Mouse (Mus musculus) embryonic stem cell, embryonic (primary cell): ENCODE measurements around the gene Aspg.

Source experiments
- CTCF ChIA-PET, 4 experiments: fragments of 300-600 bp in 2 of 4; fragments of 350-600 bp in 2 of 4; sonication (Branson Sonifier 250); formaldehyde crosslinking; loops; one replicate each; lab custom pipeline; 2022; ENCODE audit warnings: inconsistent platforms in 2 of 4; lab: Charles Lee
- POLR2A ChIA-PET, 4 experiments: fragments of 300-600 bp in 2 of 4; fragments of 350-600 bp in 2 of 4; sonication (Branson Sonifier 250); formaldehyde crosslinking; loops; one replicate each; lab custom pipeline; 2022; ENCODE audit warnings: antibody characterized with exemption in 4 of 4, inconsistent platforms in 1 of 4; lab: Charles Lee

The Aspg gene

GRCm38 (mm10) chr12:112140231-112140630, 33.8 kb downstream of the Aspg start:
- ChIA-PET CTCF (interaction anchor here in 3 of 4 experiments (0.9 to 1.3 kb wide), 6 partner anchors 13 to 581 kb away, joined by 3 to 13 read pairs (median 5); no protein-coding TSS in a partner anchor), POLR2A (interaction anchor here in 1 of 4 experiments (0.6 to 1.0 kb wide), 2 partner anchors 27 to 100 kb away, joined by 3 read pairs; no protein-coding TSS in a partner anchor)

- ChIA-PET POLR2A (interaction anchor here in 1 of 4 experiments (0.6 to 1.0 kb wide), 2 partner anchors 27 to 99 kb away, joined by 3 read pairs; no protein-coding TSS in a partner anchor), CTCF (interaction anchor here in 3 of 4 experiments (0.5 to 1.3 kb wide), 11 partner anchors 8 to 580 kb away, joined by 3 to 13 read pairs (median 4); no protein-coding TSS in a partner anchor)
Measured at GRCm38 (mm10) chr12:112140745-112141144, 34.3 kb downstream of the Aspg start.

DNA sequence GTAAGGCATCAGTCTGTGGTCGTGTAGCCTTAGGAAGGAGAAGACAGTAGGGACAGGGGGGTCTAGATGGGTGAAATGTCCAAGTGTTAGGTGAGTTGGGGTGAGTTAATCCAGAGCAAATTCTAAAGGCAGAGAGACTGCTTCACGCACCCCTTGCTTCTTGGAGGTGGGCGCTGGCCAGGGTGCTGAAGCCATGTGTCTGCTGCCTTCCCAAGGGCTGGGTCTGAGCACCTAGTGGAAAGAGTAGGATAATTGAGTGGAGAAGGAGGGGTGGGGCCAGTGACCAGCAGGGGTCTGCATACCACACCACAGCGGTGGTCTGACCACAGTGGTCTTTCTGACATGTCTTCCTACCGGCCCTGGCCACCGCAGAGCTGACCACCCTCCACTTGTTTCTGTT, 34.8 kb downstream of the Aspg start:
- CTCF ChIA-PET, result interaction anchor here in 3 of 4 experiments (0.6 to 1.3 kb wide), 9 partner anchors 9 to 580 kb away, joined by 3 to 13 read pairs (median 4); no protein-coding TSS in a partner anchor
- POLR2A ChIA-PET, result interaction anchor here in 2 of 4 experiments (0.6 to 1.0 kb wide), 2 partner anchors 99 to 1235 kb away, joined by 3 read pairs; no protein-coding TSS in a partner anchor

- CTCF ChIA-PET, result interaction anchor here in 3 of 4 experiments (0.6 to 3.0 kb wide), 13 partner anchors 16 to 475 kb away, joined by 3 to 32 read pairs (median 3); no protein-coding TSS in a partner anchor
- POLR2A ChIA-PET, result interaction anchor here in 1 of 4 experiments (0.7 kb wide), 1 partner anchor 16 kb away, joined by 3 read pairs; no protein-coding TSS in a partner anchor
Measured at GRCm38 (mm10) chr12:112143116-112143832, 36.8 kb downstream of the Aspg start.

- POLR2A ChIA-PET, result interaction anchor here in 2 of 4 experiments (1.5 to 2.8 kb wide), 3 partner anchors 19 to 400 kb away, joined by 4 to 23 read pairs (median 12); no protein-coding TSS in a partner anchor
Measured at GRCm38 (mm10) chr12:112143833-112144201, 37.3 kb downstream of the Aspg start.

GRCm38 (mm10) chr12:112144377-112145115, 38.1 kb downstream of the Aspg start:
- CTCF ChIA-PET, result interaction anchor here (0.5 to 3.2 kb wide), 80 partner anchors 8 to 603 kb away, joined by 3 to 32 read pairs (median 4); partner anchors contain the start of genes Adssl1 (in 2 of the 4) and Aspg (in 1 of the 4)

More at GRCm38 (mm10) chr12:112143833-112144201, 37.3 kb downstream of the Aspg start:
- CTCF ChIA-PET, result interaction anchor here (1.0 to 3.0 kb wide), 11 partner anchors 11 to 474 kb away, joined by 3 to 32 read pairs (median 4); no protein-coding TSS in a partner anchor

GRCm38 (mm10) chr12:112145211-112145874, 38.9 kb downstream of the Aspg start:
- ChIA-PET POLR2A (interaction anchor here in 3 of 4 experiments (0.6 to 2.8 kb wide), 21 partner anchors 10 to 499 kb away, joined by 3 to 23 read pairs (median 4); partner anchors contain the start of gene Siva1 (in 1 of the 3)), CTCF (interaction anchor here (0.5 to 3.2 kb wide), 120 partner anchors 9 to 842 kb away, joined by 3 to 32 read pairs (median 4); partner anchors contain the start of genes Adssl1 (in 2 of the 4), Aspg (in 1 of the 4), Siva1 (in 1 of the 4) and Xrcc3 (in 1 of the 4))

More at GRCm38 (mm10) chr12:112144377-112145115, 38.1 kb downstream of the Aspg start:
- POLR2A ChIA-PET, result interaction anchor here in 2 of 4 experiments (0.7 to 2.8 kb wide), 11 partner anchors 10 to 443 kb away, joined by 3 to 23 read pairs (median 4); no protein-coding TSS in a partner anchor

DNA sequence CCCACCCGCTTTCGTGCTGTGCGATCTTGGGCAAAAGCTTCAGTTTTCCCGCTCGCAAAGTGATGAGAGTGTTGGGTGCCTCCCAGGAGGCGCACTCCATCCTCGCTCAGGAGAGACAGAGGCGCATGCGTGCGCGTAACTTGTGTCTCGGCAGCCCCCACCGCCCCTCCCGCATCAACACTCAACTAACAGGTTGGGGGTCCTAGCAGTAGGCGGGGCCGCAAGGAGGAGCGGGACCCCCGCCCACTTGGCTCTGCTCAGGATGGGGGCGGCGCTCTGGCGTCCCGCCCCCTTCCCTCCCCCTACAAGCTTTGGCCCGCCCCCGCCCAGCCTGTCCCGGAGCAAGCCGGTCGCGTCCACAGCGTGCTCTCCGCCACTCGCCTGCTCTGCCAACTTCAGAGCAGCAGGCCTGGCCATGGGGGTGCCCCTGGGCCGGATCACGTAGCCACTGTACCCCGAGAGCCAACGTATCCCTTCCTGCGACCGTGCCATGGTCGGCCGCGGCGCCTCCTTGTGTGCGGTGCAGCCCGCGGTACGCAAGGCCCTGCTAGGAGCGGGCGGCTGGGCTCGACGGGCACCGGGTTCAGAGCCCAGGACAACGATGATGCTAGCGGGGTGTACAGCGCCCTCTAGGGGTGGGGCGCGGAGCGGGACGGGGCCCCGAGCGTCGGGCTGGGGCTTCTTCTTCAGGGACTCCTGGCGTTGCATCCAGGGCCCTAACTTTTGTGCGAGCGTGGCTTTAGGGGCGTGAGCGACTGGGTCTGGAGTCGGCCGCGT, 39.6 kb downstream of the Aspg start, which contains the start of gene Kif26a:
Gene Kif26a, plus strand, starts transcription at position 334 of the 777 bp plus-strand sequence.
- ChIA-PET CTCF (interaction anchor here (0.5 to 3.2 kb wide), 120 partner anchors 8 to 1087 kb away, joined by 3 to 32 read pairs (median 4); partner anchors contain the start of genes Adssl1 (in 2 of the 4), Aspg (in 1 of the 4), Siva1 (in 1 of the 4) and Xrcc3 (in 1 of the 4)), POLR2A (interaction anchor here in 3 of 4 experiments (0.5 to 2.8 kb wide), 24 partner anchors 9 to 498 kb away, joined by 3 to 23 read pairs (median 4); partner anchors contain the start of gene Siva1 (in 1 of the 3))

DNA sequence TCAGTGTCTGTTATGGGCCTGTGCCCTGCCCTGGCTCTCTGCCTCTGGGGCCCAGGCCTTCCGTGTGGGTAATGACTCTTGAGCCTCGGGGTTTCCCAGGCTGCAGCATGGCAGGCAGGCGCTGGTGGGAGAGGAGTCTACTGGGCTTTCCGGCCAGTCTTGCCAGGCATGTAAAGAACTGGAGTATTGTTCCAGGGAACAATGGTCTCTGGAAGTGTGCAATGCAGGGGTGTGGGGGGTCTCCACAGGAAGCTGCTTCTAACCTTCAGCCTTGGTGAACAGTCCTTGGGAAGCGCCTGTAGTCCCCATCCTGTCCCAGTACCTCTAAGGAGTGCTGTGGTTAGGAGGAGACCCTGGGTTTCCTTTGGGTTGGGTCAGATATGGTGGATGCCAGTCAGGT, 40.9 kb downstream of the Aspg start:
- ChIA-PET POLR2A (interaction anchor here in 2 of 4 experiments (1.3 to 2.0 kb wide), 4 partner anchors 17 to 409 kb away, joined by 3 to 8 read pairs (median 3); no protein-coding TSS in a partner anchor), CTCF (interaction anchor here in 2 of 4 experiments (0.6 to 3.2 kb wide), 2 partner anchors 17 to 68 kb away, joined by 3 to 14 read pairs; no protein-coding TSS in a partner anchor)

DNA sequence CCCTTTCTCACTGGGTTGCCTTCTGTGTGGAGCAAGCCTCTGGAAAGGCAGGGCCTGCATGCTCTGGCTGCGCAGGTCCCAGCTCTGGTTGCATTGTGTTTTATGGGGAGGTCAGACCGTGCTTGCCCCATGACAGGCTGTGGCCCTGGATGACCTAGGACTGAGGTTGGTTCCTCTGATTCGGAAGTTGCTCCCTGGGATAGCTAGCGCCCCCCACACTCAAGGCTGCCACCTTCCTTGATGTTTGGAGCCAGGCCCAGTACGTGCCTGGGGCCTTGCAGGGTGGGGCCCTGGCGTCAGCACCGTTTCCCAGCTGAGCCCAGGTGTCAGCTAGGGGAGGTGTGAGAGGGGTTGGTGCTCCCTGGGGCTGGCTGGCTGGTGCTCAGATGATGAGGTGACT, 43.5 kb downstream of the Aspg start:
- POLR2A ChIA-PET, result interaction anchor here in 1 of 4 experiments (1.0 kb wide), 1 partner anchor 14 kb away, joined by 4 read pairs; no protein-coding TSS in a partner anchor
- CTCF ChIA-PET, result interaction anchor here in 1 of 4 experiments (1.6 kb wide), 1 partner anchor 15 kb away, joined by 4 read pairs; no protein-coding TSS in a partner anchor

DNA sequence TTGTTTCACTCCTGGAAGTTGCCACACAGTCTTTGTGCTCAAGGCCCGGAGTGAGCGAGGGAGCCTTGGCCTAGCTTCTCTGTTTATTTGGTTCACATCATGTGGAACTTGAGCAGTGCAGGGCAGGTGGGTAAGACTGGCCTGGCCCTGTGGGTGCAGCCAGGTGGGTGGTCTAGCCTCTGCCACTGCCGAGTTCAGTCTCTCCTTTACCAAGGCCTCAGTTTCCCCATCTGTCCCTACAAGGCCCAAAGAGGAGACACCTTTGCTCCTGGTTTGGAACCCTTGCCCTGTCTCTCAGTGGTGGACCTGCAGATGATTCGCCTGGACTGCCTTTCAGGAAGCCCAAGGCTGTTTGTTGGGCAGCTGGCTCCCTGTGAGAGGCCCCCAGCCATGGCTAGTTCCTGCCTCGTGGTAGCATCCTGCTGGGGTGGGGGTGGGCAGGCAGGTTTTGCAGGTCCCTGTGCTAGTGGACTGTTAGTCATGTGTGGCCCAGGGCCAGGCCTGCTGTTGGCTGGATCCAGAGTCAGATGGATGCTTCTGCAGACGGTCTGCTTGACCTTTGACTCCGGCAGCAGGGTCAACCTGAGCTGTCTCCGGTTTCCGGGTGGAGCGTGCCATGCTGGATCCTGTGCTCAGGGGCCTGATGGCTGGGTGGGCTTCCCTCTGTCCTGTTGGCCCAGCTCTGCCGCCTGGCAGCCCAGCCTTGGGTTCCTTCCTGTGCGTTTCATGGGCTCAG, 44.9 kb downstream of the Aspg start:
- ChIA-PET POLR2A (interaction anchor here in 3 of 4 experiments (0.6 to 1.8 kb wide), 7 partner anchors 12 to 1066 kb away, joined by 3 to 11 read pairs (median 5); no protein-coding TSS in a partner anchor), CTCF (interaction anchor here in 3 of 4 experiments (0.6 to 1.1 kb wide), 5 partner anchors 37 to 372 kb away, joined by 3 to 7 read pairs (median 4); no protein-coding TSS in a partner anchor)

GRCm38 (mm10) chr12:112151980-112152362, 45.5 kb downstream of the Aspg start:
- ChIA-PET POLR2A (interaction anchor here in 3 of 4 experiments (0.6 to 1.8 kb wide), 6 partner anchors 11 to 1066 kb away, joined by 3 to 11 read pairs (median 6); no protein-coding TSS in a partner anchor), CTCF (interaction anchor here in 2 of 4 experiments (0.6 to 1.1 kb wide), 2 partner anchors 38 to 185 kb away, joined by 3 to 4 read pairs; no protein-coding TSS in a partner anchor)

GRCm38 (mm10) chr12:112153597-112153996, 47.1 kb downstream of the Aspg start:
- ChIA-PET CTCF (no interaction called here), POLR2A (interaction anchor here in 1 of 4 experiments (1.1 kb wide), 1 partner anchor 15 kb away, joined by 3 read pairs; no protein-coding TSS in a partner anchor)

DNA sequence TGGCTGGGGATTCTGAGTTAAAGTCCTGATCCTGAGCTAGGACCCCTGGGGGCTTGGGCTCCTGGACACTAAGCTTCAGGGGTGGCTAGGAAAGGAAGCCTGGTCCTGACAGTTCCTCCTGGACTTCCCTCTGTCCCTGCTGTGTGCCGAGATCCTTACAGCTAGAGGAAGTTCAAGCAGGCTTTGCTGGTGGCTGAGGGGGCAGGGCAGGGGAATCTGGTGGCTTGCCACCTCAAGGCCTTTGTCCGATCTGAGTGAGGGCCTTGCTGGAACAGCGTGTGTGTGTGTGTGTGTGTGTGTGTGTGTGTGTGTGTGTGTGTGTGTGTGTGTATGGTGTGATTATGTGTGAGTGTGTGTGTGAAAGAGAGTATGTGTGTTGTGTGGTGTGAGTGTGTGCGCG, 48.0 kb downstream of the Aspg start:
- ChIA-PET POLR2A (interaction anchor here in 2 of 4 experiments (0.9 to 2.0 kb wide), 5 partner anchors 9 to 21 kb away, joined by 3 to 15 read pairs (median 4); partner anchors contain the start of gene Kif26a (in 1 of the 2)), CTCF (interaction anchor here in 3 of 4 experiments (0.7 to 1.3 kb wide), 6 partner anchors 8 to 417 kb away, joined by 3 to 12 read pairs (median 4); partner anchors contain the start of gene Kif26a (in 2 of the 3))
